Mouse (Mus musculus) hindbrain, embryonic 14.5 days (tissue): ENCODE measurements at regions not wholly inside any gene's neighbourhood (a gene's known extent, or its start where the extent isn't known, plus 50 kb on each side); places are given as distances from the start of the nearest gene placed in this dataset.

Source experiments
- ATAC-seq: fragments of 200-750 bp; cut with Nextera tagmentation; 2 replicates; pipeline ENCODE4 v1.8.0; 2017; ENCODE audit warnings: moderate number of reproducible peaks, mild to moderate bottlenecking, moderate TSS enrichment, moderate library complexity; ENCODE audit not compliant: low FRiP score
- DNase-seq: peaks from one replicate; pipeline ENCODE4 v3.0.0-alpha.2; 2015; ENCODE audit warnings: low spot score
- H3K27ac ChIP-seq: fragments of 300-500 bp; sonication (generic); 2 replicates; pipeline ENCODE4 v1.5.1; 2014; ENCODE audit warnings: mild to moderate bottlenecking, moderate library complexity
- H3K27me3 ChIP-seq: fragments of 300-500 bp; sonication (generic); 2 replicates; pipeline ENCODE4 v1.6.1; 2014; ENCODE audit warnings: mild to moderate bottlenecking, low read length, mixed read lengths; ENCODE audit not compliant: control insufficient read depth, insufficient read depth
- H3K36me3 ChIP-seq: fragments of 300-500 bp; sonication (generic); replicated peaks from 2 replicates; pipeline ENCODE4 v1.6.1; 2014; ENCODE audit not compliant: control insufficient read depth, insufficient read depth
- H3K4me1 ChIP-seq: fragments of 300-500 bp; sonication (generic); replicated peaks from 2 replicates; pipeline ENCODE4 v1.6.1; 2014; ENCODE audit warnings: antibody characterized with exemption, low read length, mixed read lengths; ENCODE audit not compliant: control insufficient read depth, insufficient read depth
- H3K4me2 ChIP-seq: fragments of 300-500 bp; sonication (generic); replicated peaks from 2 replicates; pipeline ENCODE4 v1.6.1; 2014; ENCODE audit warnings: mild to moderate bottlenecking, moderate library complexity
- H3K4me3 ChIP-seq: fragments of 300-500 bp; sonication (generic); replicated peaks from 2 replicates; pipeline ENCODE4 v1.5.1; 2014; ENCODE audit warnings: mild to moderate bottlenecking, low read length
- H3K9ac ChIP-seq: fragments of 300-500 bp; sonication (generic); 2 replicates; pipeline ENCODE4 v1.6.1; 2014
- H3K9me3 ChIP-seq: fragments of 300-500 bp; sonication (generic); 2 replicates; pipeline ENCODE4 v1.6.1; 2016; ENCODE audit warnings: low read length; ENCODE audit not compliant: control insufficient read depth
- WGBS: fragments of 180-500 bp; shearing (Covaris S2); extraction: QIAGEN DNeasy Blood & Tissue Kit; methylation state at CpG from one replicate; pipeline ENCODE4 v1.1.7; 2014; 5-methylcytosine and 5-hydroxymethylcytosine counted together

- Histone ChIP-seq H3K4me1 (no peaks in the 10 kb centered on the region), H3K4me2 (no peak overlapping the region), H3K36me3 (no peaks in the 10 kb centered on the region), H3K4me3 (no peak overlapping the region), H3K9ac (no peak overlapping the region), H3K27ac (no peak overlapping the region), H3K27me3 (0 out of 2 replicates have a peak, but pooled peaks cover 3% of the 10 kb centered on the region), H3K9me3 (no peaks in the 10 kb centered on the region)
- DNase-seq, result no peak
- 76% methylated on average over 5 of the region's 5 CpGs for WGBS
- ATAC-seq, result no peak
Observed at GRCm38 (mm10) chr11:85966207-85966606, 80.0 kb downstream of the Tbx4 start.

GRCm38 (mm10) chr11:85970287-85970686 lies 84.1 kb downstream of the Tbx4 start:
- H3K4me1 ChIP-seq, result no peaks in the 10 kb centered on the region
- no peaks in the 10 kb centered on the region for H3K9me3 ChIP-seq
- H3K27me3 ChIP-seq, result no peaks in the 10 kb centered on the region
- H3K9ac ChIP-seq, result no peak overlapping the region
- no peak overlapping the region for H3K27ac ChIP-seq
- H3K36me3 ChIP-seq, result no peaks in the 10 kb centered on the region
- no peak overlapping the region for H3K4me2 ChIP-seq
- H3K4me3 ChIP-seq, result no peak overlapping the region
- WGBS, result 91% methylated on average over 2 of the region's 2 CpGs
- ATAC-seq (no peak), DNase-seq (no peak)

GRCm38 (mm10) chr11:85972385-85972784 lies 86.2 kb downstream of the Tbx4 start:
- no peak overlapping the region for H3K9ac ChIP-seq
- ATAC-seq, result no peak
- no peaks in the 10 kb centered on the region for H3K4me1 ChIP-seq
- no peak overlapping the region for H3K4me3 ChIP-seq
- H3K27me3 ChIP-seq, result no peaks in the 10 kb centered on the region
- H3K36me3 ChIP-seq, result no peaks in the 10 kb centered on the region
- H3K9me3 ChIP-seq, result no peaks in the 10 kb centered on the region
- H3K27ac ChIP-seq, result no peak overlapping the region
- DNase-seq, result peak; percentile 86
- 23% methylated on average over 7 of the region's 7 CpGs for WGBS
- no peak overlapping the region for H3K4me2 ChIP-seq

- WGBS, result 76% methylated on average over 5 of the region's 5 CpGs
- Histone ChIP-seq H3K4me1 (no peaks in the 10 kb centered on the region), H3K4me3 (no peak overlapping the region), H3K4me2 (no peak overlapping the region), H3K27me3 (no peaks in the 10 kb centered on the region), H3K27ac (no peak overlapping the region), H3K36me3 (no peaks in the 10 kb centered on the region), H3K9ac (no peak overlapping the region), H3K9me3 (no peaks in the 10 kb centered on the region)
- ATAC-seq (no peak), DNase-seq (no peak)
Observed at GRCm38 (mm10) chr11:85973736-85974135, 87.5 kb downstream of the Tbx4 start.

GRCm38 (mm10) chr11:85976693-85977434 lies 90.6 kb downstream of the Tbx4 start:
- no peaks in the 10 kb centered on the region for H3K36me3 ChIP-seq
- 79% methylated on average over 18 of the region's 18 CpGs for whole genome bisulfite sequencing

GRCm38 (mm10) chr11:85980388-85980787 lies 94.2 kb downstream of the Tbx4 start:
- Histone ChIP-seq H3K36me3 (no peaks in the 10 kb centered on the region), H3K4me1 (no peaks in the 10 kb centered on the region), H3K9me3 (no peaks in the 10 kb centered on the region), H3K27ac (no peak overlapping the region), H3K4me3 (no peak overlapping the region), H3K4me2 (no peak overlapping the region), H3K9ac (no peak overlapping the region), H3K27me3 (no peaks in the 10 kb centered on the region)
- ATAC-seq (no peak), DNase-seq (no peak)
- WGBS, result 75% methylated on average over 11 of the region's 11 CpGs

More at GRCm38 (mm10) chr11:85976693-85977434, 90.6 kb downstream of the Tbx4 start:
- H3K9me3 ChIP-seq, result no peaks in the 10 kb centered on the region
- DNase-seq (no peak), ATAC-seq (no peak)
- H3K27me3 ChIP-seq, result no peaks in the 10 kb centered on the region
- no peak overlapping the region for H3K4me3 ChIP-seq
- H3K27ac ChIP-seq, result no peak overlapping the region
- no peak overlapping the region for H3K4me2 ChIP-seq
- no peaks in the 10 kb centered on the region for H3K4me1 ChIP-seq
- H3K9ac ChIP-seq, result no peak overlapping the region

- H3K4me3 ChIP-seq, result no peak overlapping the region
- H3K27ac ChIP-seq, result no peak overlapping the region
- DNase-seq, result no peak
- no peaks in the 10 kb centered on the region for H3K4me1 ChIP-seq
- H3K27me3 ChIP-seq, result no peaks in the 10 kb centered on the region
- H3K4me2 ChIP-seq, result no peak overlapping the region
- H3K9me3 ChIP-seq, result no peaks in the 10 kb centered on the region
- WGBS, result 86% methylated on average over 4 of the region's 4 CpGs
- H3K36me3 ChIP-seq, result no peaks in the 10 kb centered on the region
- no peak for ATAC-seq
- H3K9ac ChIP-seq, result no peak overlapping the region
Observed at GRCm38 (mm10) chr11:85981561-85981960, 95.3 kb downstream of the Tbx4 start.

- Histone ChIP-seq H3K9ac (no peak overlapping the region), H3K4me2 (no peak overlapping the region), H3K27ac (no peak overlapping the region), H3K9me3 (no peaks in the 10 kb centered on the region), H3K27me3 (peaks cover 14% of the 10 kb centered on the region; the same call in 1 of the 2 replicates), H3K36me3 (no peaks in the 10 kb centered on the region), H3K4me1 (peaks cover 4% of the 10 kb centered on the region; the same call in 1 of the 2 replicates), H3K4me3 (no peak overlapping the region)
- no peak for ATAC-seq
- no peak for DNase-seq
- 91% methylated on average over 8 of the region's 8 CpGs for WGBS
Observed at GRCm38 (mm10) chr11:85986338-85986737, 100.1 kb downstream of the Tbx4 start.

- Histone ChIP-seq H3K27me3 (peaks cover 14% of the 10 kb centered on the region; the same call in 1 of the 2 replicates), H3K9me3 (no peaks in the 10 kb centered on the region), H3K4me1 (peaks cover 4% of the 10 kb centered on the region; the same call in 1 of the 2 replicates), H3K9ac (no peak overlapping the region), H3K4me3 (no peak overlapping the region), H3K27ac (no peak overlapping the region), H3K4me2 (no peak overlapping the region), H3K36me3 (no peaks in the 10 kb centered on the region)
- ATAC-seq, result no peak
- 97% methylated on average over 2 of the region's 2 CpGs for WGBS
- no peak for DNase-seq
Observed at GRCm38 (mm10) chr11:85987181-85987580, 101.0 kb downstream of the Tbx4 start.
